Mouse (Mus musculus) liver, embryonic 13.5 days (tissue): ENCODE data around the gene 1700017N19Rik. TPM values are rescaled to one million over a fixed set of nuclear protein-coding genes. Genes with fewer than 3 reads are reported as not detected.
A peak's percentile ranks its signal among the peaks of the same experiment; 100 is the strongest.
"Not testable (repeated sequence)": the region's sequence is repeated elsewhere in the genome, so short reads cannot be mapped to it uniquely, and the experiment has no call there.

ENCODE experiments used
- ATAC-seq: fragments of 200-750 bp; cut with Nextera tagmentation; 2 replicates; pipeline ENCODE4 v1.8.0; 2017; ENCODE audit warnings: low read depth, mild to moderate bottlenecking, moderate number of reproducible peaks, moderate library complexity
- DNase-seq: peaks from one replicate; pipeline ENCODE4 v3.0.0; 2022
- H3K27ac ChIP-seq: fragments of 300-500 bp; sonication (generic); 2 replicates; pipeline ENCODE4 v1.5.1; 2015; ENCODE audit warnings: moderate library complexity, mild to moderate bottlenecking, inconsistent platforms
- H3K27me3 ChIP-seq: fragments of 300-500 bp; sonication (generic); 2 replicates; pipeline ENCODE4 v1.6.1; 2015; ENCODE audit warnings: mild to moderate bottlenecking, inconsistent platforms
- H3K36me3 ChIP-seq: fragments of 300-500 bp; sonication (generic); 2 replicates; pipeline ENCODE4 v1.6.1; 2015; ENCODE audit warnings: mild to moderate bottlenecking, inconsistent platforms
- H3K4me1 ChIP-seq: fragments of 300-500 bp; sonication (generic); replicated peaks from 2 replicates; pipeline ENCODE4 v1.6.1; 2015; ENCODE audit warnings: inconsistent platforms
- H3K4me2 ChIP-seq: fragments of 300-500 bp; sonication (generic); 2 replicates; pipeline ENCODE4 v1.6.1; 2015; ENCODE audit warnings: inconsistent platforms, mild to moderate bottlenecking, moderate library complexity
- H3K4me3 ChIP-seq: fragments of 300-500 bp; sonication (generic); replicated peaks from 2 replicates; pipeline ENCODE4 v1.5.1; 2015; ENCODE audit warnings: mild to moderate bottlenecking, inconsistent platforms
- H3K9ac ChIP-seq: fragments of 300-500 bp; sonication (generic); 2 replicates; pipeline ENCODE4 v1.6.1; 2015; ENCODE audit warnings: mild to moderate bottlenecking, inconsistent platforms
- H3K9me3 ChIP-seq: fragments of 300-500 bp; sonication (generic); replicated peaks from 2 replicates; pipeline ENCODE4 v1.6.1; 2016; ENCODE audit warnings: inconsistent platforms
- WGBS: fragments of 180-500 bp; shearing (Covaris S2); methylation state at CpG from one replicate; pipeline ENCODE4 v1.1.7; 2015; ENCODE audit not compliant: insufficient replicate concordance; 5-methylcytosine and 5-hydroxymethylcytosine counted together
- polyA plus RNA-seq: library from polyadenylated mRNA; unstranded; fragments of >200 nt; fragmentation: Nextera tagmentation; extraction: Ambion mirVana; gene quantifications from 2 replicates; pipeline ENCODE4 v1.2.1, GENCODE M21; 2015

1700017N19Rik gene
- not detected in 2 replicates for polyA plus RNA-seq

- 59% methylated on average over 1 of the region's 1 CpGs for WGBS
- peak within 1 kb of the TSS; percentile 84; the same call in 1 of the 2 replicates for H3K4me3 ChIP-seq
- H3K4me2 ChIP-seq = peak within 1 kb of the TSS; percentile 78; the same call in 1 of the 2 replicates
- no peaks in the 10 kb centered on the region for H3K27me3 ChIP-seq
- H3K4me1 ChIP-seq = peaks cover 14% of the 10 kb centered on the region
- DNase-seq (no peak), ATAC-seq (no peak)
- no peak within 1 kb of the TSS for H3K9ac ChIP-seq
- no peak within 1 kb of the TSS for H3K27ac ChIP-seq
- H3K36me3 ChIP-seq = peaks cover 4% of the 10 kb centered on the region; the same call in 1 of the 2 replicates
- H3K9me3 ChIP-seq = no peaks in the 10 kb centered on the region
Observed at GRCm38 (mm10) chr10:100590323-100590722, at the start of gene 1700017N19Rik, which contains the start of gene 4930430F08Rik. TSS of gene 1700017N19Rik (plus strand) at chr10:100590484. TSS of gene 4930430F08Rik (minus strand) at chr10:100590423.

GRCm38 (mm10) chr10:100556566-100557175 lies 33.6 kb upstream of the 1700017N19Rik start:
- WGBS = 70% methylated on average over 3 of the region's 3 CpGs
- DNase-seq (no peak), ATAC-seq (no peak)
- no peaks in the 10 kb centered on the region for H3K9me3 ChIP-seq
- H3K36me3 ChIP-seq = peaks cover 8% of the 10 kb centered on the region; the same call in 1 of the 2 replicates
- H3K4me1 ChIP-seq = peaks cover 15% of the 10 kb centered on the region
- no peaks in the 10 kb centered on the region for H3K27me3 ChIP-seq
- H3K27ac ChIP-seq = no peak overlapping the region
- no peak overlapping the region for H3K4me2 ChIP-seq
- H3K4me3 ChIP-seq = no peak overlapping the region
- no peak overlapping the region for H3K9ac ChIP-seq

- peak; percentile 28 for DNase-seq
- WGBS = 56% methylated on average over 3 of the region's 3 CpGs
- ATAC-seq = peak; percentile 95
- not testable (repeated sequence) for H3K9me3 ChIP-seq, H3K9ac ChIP-seq, H3K4me3 ChIP-seq, H3K27me3 ChIP-seq
- H3K4me1 ChIP-seq = peaks cover 19% of the 10 kb centered on the region
- peak overlapping the region; percentile 37 for H3K4me2 ChIP-seq
- peaks cover 11% of the 10 kb centered on the region for H3K36me3 ChIP-seq
- H3K27ac ChIP-seq = peak overlapping the region; percentile 74
Observed at GRCm38 (mm10) chr10:100560194-100560883, 29.9 kb upstream of the 1700017N19Rik start.

- H3K4me3 ChIP-seq = no peak overlapping the region
Observed at GRCm38 (mm10) chr10:100564112-100564511, 26.2 kb upstream of the 1700017N19Rik start.

GRCm38 (mm10) chr10:100571707-100572106 lies 18.6 kb upstream of the 1700017N19Rik start:
- H3K9ac ChIP-seq = no peak overlapping the region
- no peaks in the 10 kb centered on the region for H3K9me3 ChIP-seq
- H3K27me3 ChIP-seq = no peaks in the 10 kb centered on the region
- ATAC-seq = no peak
- H3K4me3 ChIP-seq = no peak overlapping the region
- DNase-seq = no peak
- 49% methylated on average over 3 of the region's 3 CpGs for WGBS
- H3K4me1 ChIP-seq = peaks cover 35% of the 10 kb centered on the region
- H3K27ac ChIP-seq = peak overlapping the region; percentile 40; the same call in 1 of the 2 replicates
- H3K4me2 ChIP-seq = no peak overlapping the region
- H3K36me3 ChIP-seq = peaks cover 45% of the 10 kb centered on the region

More at GRCm38 (mm10) chr10:100564112-100564511, 26.2 kb upstream of the 1700017N19Rik start:
- ATAC-seq = no peak
- no peak overlapping the region for H3K9ac ChIP-seq
- H3K27me3 ChIP-seq = no peaks in the 10 kb centered on the region
- DNase-seq = no peak
- H3K4me1 ChIP-seq = peaks cover 18% of the 10 kb centered on the region
- H3K36me3 ChIP-seq = peaks cover 28% of the 10 kb centered on the region
- WGBS = 67% methylated on average over 3 of the region's 3 CpGs
- no peak overlapping the region for H3K4me2 ChIP-seq
- H3K9me3 ChIP-seq = no peaks in the 10 kb centered on the region
- H3K27ac ChIP-seq = no peak overlapping the region

GRCm38 (mm10) chr10:100574505-100575149 lies 15.7 kb upstream of the 1700017N19Rik start:
- H3K4me3 ChIP-seq = no peak overlapping the region
- peak; percentile 96 for ATAC-seq
- no peaks in the 10 kb centered on the region for H3K9me3 ChIP-seq
- H3K9ac ChIP-seq = peak overlapping the region; percentile 43; the same call in 1 of the 2 replicates
- 39% methylated on average over 7 of the region's 7 CpGs for WGBS
- H3K4me1 ChIP-seq = peaks cover 35% of the 10 kb centered on the region
- no peaks in the 10 kb centered on the region for H3K27me3 ChIP-seq
- DNase-seq = peak; percentile 41
- H3K4me2 ChIP-seq = peak overlapping the region; percentile 47
- peak overlapping the region; percentile 93 for H3K27ac ChIP-seq
- peaks cover 47% of the 10 kb centered on the region for H3K36me3 ChIP-seq

- Histone ChIP-seq H3K27ac (peak overlapping the region; percentile 93), H3K27me3 (no peaks in the 10 kb centered on the region), H3K4me2 (peak overlapping the region; percentile 47), H3K9me3 (no peaks in the 10 kb centered on the region), H3K4me1 (peaks cover 35% of the 10 kb centered on the region), H3K9ac (0 out of 2 replicates have a peak overlapping the region, but pooled peaks have one; percentile 27), H3K36me3 (peaks cover 46% of the 10 kb centered on the region), H3K4me3 (no peak overlapping the region)
- WGBS = 58% methylated on average over 7 of the region's 7 CpGs
- peak; percentile 53 for ATAC-seq
- no peak for DNase-seq
Observed at GRCm38 (mm10) chr10:100575294-100575693, 15.0 kb upstream of the 1700017N19Rik start.

- H3K9ac ChIP-seq = no peak overlapping the region
- peaks cover 14% of the 10 kb centered on the region for H3K4me1 ChIP-seq
- peaks cover 16% of the 10 kb centered on the region for H3K36me3 ChIP-seq
- H3K4me3 ChIP-seq = no peak overlapping the region
- no peaks in the 10 kb centered on the region for H3K27me3 ChIP-seq
- H3K27ac ChIP-seq = no peak overlapping the region
- ATAC-seq = no peak
- H3K4me2 ChIP-seq = no peak overlapping the region
- no peaks in the 10 kb centered on the region for H3K9me3 ChIP-seq
- 74% methylated on average over 3 of the region's 3 CpGs for WGBS
- DNase-seq = no peak
Observed at GRCm38 (mm10) chr10:100584178-100584577, 6.1 kb upstream of the 1700017N19Rik start.

- Histone ChIP-seq H3K4me1 (peaks cover 14% of the 10 kb centered on the region), H3K4me2 (peak overlapping the region; percentile 78), H3K9me3 (no peaks in the 10 kb centered on the region), H3K27ac (peak overlapping the region; percentile 72), H3K9ac (peak overlapping the region; percentile 85), H3K36me3 (peaks cover 16% of the 10 kb centered on the region), H3K4me3 (peak overlapping the region; percentile 84), H3K27me3 (no peaks in the 10 kb centered on the region)
- ATAC-seq (peak; percentile 34), DNase-seq (no peak)
- WGBS = 35% methylated on average over 7 of the region's 7 CpGs
Observed at GRCm38 (mm10) chr10:100588524-100588923, 1.8 kb upstream of the 1700017N19Rik start.

- under 1% methylated on average over 31 of the region's 31 CpGs for WGBS
- ATAC-seq (peak; percentile 99), DNase-seq (peak; percentile 80)
- Histone ChIP-seq H3K9ac (peak overlapping the region; percentile 85), H3K27me3 (no peaks in the 10 kb centered on the region), H3K4me3 (peak overlapping the region; percentile 84), H3K36me3 (peaks cover 15% of the 10 kb centered on the region), H3K4me2 (peak overlapping the region; percentile 78), H3K4me1 (peaks cover 14% of the 10 kb centered on the region), H3K9me3 (no peaks in the 10 kb centered on the region), H3K27ac (peak overlapping the region; percentile 72)
Observed at GRCm38 (mm10) chr10:100588932-100589388, 1.3 kb upstream of the 1700017N19Rik start.

- Histone ChIP-seq H3K9ac (no peak overlapping the region), H3K27me3 (no peaks in the 10 kb centered on the region), H3K36me3 (no peaks in the 10 kb centered on the region), H3K27ac (no peak overlapping the region), H3K4me1 (no peaks in the 10 kb centered on the region), H3K9me3 (no peaks in the 10 kb centered on the region), H3K4me3 (no peak overlapping the region), H3K4me2 (no peak overlapping the region)
- DNase-seq = no peak
- 71% methylated on average over 3 of the region's 3 CpGs for WGBS
- no peak for ATAC-seq
Observed at GRCm38 (mm10) chr10:100598339-100598738, 8.1 kb downstream of the 1700017N19Rik start.
